Mouse (Mus musculus): ENCODE data around the gene Bckdk. TPM values are rescaled to one million over a fixed set of nuclear protein-coding genes. Genes with fewer than 3 reads are reported as not detected.

Gene Bckdk
- total RNA-seq (2014; fragmentation: Nextera tagmentation) (76.8 and 85.0 TPM in 2 replicates), total RNA-seq (2017) (32.4 and 62.8 TPM in 2 replicates)

DNA sequence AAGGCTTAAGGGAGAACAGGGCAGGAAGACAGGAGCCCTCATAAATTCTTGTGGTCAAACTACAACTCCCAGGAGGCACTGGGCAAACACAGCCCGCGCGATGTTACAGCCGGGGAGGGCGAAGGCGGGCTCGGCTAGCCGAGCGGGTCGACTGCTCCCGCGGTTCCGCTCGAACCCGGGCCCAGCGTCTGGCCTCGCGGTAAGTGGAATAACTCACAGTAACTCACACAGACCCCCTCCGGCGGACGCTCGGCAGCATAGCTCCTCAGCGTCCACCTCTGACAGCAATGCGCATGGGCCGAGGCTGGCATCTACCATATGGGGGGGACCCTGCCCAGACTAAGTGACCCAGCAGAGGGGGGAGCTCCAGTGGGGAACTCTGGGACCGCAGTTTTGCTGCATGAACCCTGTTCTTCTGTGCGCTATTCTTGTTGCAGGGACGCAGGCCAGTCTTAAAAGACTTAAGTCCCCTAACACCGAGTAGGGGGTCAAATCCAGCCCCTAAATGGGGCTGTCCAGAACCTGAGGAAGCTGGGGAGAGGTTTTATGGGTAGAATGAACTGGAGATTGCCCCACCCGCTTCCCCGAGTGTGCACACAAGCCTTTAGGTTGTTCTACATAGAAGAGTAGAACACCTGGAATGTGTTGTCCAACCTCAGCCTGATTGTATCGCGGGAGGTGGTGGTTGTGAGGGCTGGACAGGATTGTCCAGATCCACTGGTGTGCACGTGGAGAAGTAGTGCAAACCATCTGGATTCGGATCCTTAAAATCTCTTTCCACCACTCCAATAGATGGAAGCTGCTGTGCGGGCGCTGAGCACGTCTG, at the start of gene Bckdk:
Bckdk (plus strand) TSS at position 112 of the 826 bp plus-strand sequence.
- peak; percentile 84 for ATAC-seq (replicated peaks; ENCODE audit: low FRiP score, low TSS enrichment, poor library complexity, severe bottlenecking)

GRCm38 (mm10) chr7:127858258-127858657, 45.6 kb upstream of the Bckdk start:
- peak; percentile 76 for ATAC-seq (replicated peaks; ENCODE audit: low FRiP score, low TSS enrichment, poor library complexity, severe bottlenecking)

GRCm38 (mm10) chr7:127866434-127866833, 37.4 kb upstream of the Bckdk start:
- no peak for ATAC-seq (replicated peaks; ENCODE audit: low FRiP score, low TSS enrichment, poor library complexity, severe bottlenecking)

DNA sequence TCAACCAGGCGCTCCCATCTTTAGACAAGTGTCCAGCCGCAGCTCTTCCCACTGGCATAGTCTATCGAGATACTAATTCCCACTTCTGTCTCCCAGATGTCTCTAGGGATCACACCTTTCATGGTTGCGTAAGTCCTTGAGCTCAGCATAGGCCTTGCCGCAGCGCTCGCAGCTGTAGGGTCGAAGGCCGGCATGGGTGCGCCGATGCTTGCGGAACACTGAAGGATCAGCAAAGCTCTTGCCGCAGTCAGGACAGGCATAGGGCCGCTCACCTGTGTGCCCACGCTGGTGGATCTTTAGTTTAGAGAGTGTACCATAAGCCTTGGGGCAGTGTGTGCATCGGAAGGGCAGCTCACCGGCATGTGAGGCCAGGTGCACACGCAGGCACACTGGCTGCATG, 36.2 kb upstream of the Bckdk start:
- ATAC-seq (replicated peaks; ENCODE audit: low FRiP score, low TSS enrichment, poor library complexity, severe bottlenecking) = no peak

DNA sequence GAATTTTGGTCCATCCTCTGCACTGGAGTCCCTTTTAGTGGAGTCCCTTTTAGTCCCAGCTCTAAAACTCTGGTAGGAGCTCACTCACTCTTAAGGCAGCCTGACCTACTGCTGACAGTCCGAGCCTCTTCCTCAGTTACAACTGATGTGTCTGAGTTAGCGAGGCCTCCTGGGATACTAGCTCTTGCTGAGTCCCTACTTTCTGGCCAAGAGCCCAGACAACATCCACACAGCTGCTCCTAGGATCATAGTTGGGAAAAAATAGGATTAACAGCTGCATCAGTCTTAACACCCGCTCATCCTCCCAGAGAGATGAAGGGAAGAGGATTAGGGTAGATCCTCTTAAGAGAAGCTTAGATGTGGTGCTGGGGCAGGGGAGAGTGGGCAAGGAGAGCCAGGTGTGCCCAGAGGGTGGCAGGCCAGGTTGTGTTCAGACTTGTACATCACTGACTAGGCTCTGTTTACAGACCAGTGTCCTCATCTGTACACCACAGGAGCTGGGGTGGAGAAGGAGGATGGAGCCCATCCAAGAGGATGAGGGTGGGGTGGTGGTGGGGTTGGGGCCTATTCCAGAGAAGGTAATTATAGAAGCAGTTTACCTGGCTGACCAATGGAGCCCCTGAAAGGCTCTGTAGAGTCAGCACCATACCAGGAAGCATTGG, 34.6 kb upstream of the Bckdk start:
- ATAC-seq (replicated peaks; ENCODE audit: low FRiP score, low TSS enrichment, poor library complexity, severe bottlenecking) = no peak

- peak; percentile 65; the same call in 1 of the 2 replicates for ATAC-seq (replicated peaks; ENCODE audit: low FRiP score, low TSS enrichment, poor library complexity, severe bottlenecking)
These were observed 33.6 kb upstream of the Bckdk start for GRCm38 (mm10) chr7:127870136-127870821.

DNA sequence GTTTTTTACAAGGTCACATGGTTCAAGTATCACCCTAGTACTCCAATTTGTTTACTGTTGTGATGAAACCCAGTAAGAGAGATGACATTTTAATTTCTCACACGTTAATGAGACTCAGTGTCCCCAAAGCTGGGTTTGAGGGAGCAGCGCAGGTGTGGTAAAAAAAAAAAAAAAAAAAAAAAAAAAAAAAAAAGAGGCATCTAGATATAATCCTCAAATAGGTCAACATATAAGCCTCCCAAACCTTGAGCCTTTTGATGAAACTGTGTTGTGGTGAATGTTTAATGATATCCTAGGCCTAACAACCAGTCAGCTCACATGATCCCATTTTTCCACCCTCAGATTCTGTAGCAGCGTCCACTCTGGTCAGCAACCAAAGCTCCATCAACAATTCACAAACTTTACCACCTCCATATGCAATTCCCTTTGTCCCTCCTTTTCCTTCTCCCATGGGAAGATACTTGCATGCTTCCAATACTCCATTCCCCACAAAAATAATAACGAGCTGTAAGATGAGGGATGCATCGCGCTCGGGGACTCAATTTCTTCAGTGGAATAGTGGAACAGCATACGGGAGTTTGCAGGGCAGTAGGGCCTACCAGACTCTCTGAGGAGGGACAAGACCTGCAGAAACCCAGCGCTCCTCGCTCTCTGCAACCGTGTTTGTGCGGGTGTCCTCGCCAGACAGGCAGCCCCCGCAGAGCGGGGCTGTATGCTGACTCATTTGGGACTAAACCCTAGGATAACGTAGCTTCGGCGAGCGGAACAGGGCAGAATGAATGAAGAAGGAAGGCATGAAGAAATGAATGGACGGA, 28.9 kb upstream of the Bckdk start:
- ATAC-seq (replicated peaks; ENCODE audit: low FRiP score, low TSS enrichment, poor library complexity, severe bottlenecking) = peak; percentile 15; the same call in 1 of the 2 replicates

DNA sequence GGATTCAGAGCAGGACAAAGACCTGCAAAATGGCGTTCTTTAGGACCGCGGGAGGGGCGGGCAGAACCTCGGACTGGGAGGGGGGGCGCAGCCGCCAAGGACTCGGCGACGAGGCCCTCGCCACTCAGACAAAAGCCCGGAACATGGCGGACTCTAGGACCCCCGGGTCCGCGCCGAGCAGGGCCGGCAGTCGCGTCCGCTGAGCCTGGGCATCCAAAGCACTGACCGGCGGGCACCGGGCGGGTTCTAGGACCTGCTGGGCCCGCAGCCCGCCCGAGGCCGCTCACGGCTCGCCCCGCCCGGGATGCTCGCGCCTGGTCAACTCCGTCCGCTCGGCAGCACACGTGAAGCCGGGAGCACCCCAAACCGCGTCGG, 28.3 kb upstream of the Bckdk start:
- peak; percentile 56 for ATAC-seq (replicated peaks; ENCODE audit: low FRiP score, low TSS enrichment, poor library complexity, severe bottlenecking)

DNA sequence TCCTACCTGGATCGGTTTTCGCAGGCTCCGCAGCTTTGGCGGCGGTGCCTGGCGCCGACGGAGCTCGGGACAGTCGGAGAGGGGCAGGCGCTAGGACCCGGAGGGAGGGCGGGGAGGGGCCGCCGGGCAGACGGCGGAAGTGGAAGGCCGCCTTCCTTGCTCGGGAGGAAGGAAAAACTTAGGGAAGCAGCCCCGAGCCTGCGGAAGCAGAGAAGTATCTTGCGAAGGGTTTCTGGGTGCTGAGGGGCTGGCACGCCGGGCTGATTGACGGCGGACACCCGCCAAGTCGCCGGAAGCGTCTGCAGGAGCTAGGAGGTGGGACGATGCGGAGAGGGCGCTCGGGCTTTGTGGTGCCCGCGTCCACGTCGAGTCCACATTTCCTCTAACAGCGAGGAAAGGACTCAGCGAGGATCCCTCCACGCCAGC, 27.8 kb upstream of the Bckdk start, which contains the start of gene Zfp646:
Zfp646 (plus strand) TSS at position 181 of the 426 bp plus-strand sequence.
- ATAC-seq (replicated peaks; ENCODE audit: low FRiP score, low TSS enrichment, poor library complexity, severe bottlenecking) = peak; percentile 41

- ATAC-seq (replicated peaks; ENCODE audit: low FRiP score, low TSS enrichment, poor library complexity, severe bottlenecking) = peak; percentile 75
These were observed 27.2 kb upstream of the Bckdk start, which contains the start of gene Zfp668 for GRCm38 (mm10) chr7:127876467-127877348. Gene Zfp668 (minus strand): TSS chr7:127876828.

DNA sequence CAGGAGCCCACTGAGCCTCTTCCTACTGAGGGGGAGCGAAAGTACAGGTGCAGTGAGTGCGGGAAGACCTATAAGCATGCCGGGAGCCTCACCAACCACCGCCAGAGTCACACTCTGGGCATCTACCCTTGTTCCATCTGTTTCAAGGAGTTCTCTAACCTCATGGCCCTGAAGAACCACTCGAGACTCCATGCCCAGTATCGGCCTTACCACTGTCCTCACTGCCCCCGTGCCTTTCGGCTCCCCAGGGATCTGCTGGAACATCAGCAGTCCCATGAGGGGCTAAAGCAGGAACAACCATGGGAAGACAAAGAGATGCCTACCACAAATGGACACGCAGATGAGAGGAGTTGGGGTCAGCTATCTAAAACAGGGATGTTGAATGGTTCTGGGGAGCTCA, 24.6 kb upstream of the Bckdk start:
- ATAC-seq (replicated peaks; ENCODE audit: low FRiP score, low TSS enrichment, poor library complexity, severe bottlenecking) = no peak

DNA sequence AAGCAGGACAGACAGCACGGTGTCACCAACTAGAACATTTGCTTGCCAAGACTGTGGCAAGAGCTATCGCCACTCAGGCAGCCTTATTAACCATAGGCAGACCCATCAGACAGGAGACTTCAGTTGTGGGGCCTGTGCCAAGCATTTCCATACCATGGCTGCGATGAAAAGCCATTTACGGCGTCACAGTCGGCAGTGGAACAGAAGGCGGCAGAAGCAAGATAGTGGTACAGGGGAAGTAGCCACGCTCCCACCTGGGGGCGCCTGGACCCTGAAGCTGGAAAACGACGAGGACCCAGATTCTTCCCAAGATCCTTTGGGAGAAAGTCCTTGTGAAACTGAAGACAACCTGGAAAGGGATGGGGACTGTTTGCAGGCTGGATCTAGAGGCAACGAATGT, 23.5 kb upstream of the Bckdk start:
- ATAC-seq (replicated peaks; ENCODE audit: low FRiP score, low TSS enrichment, poor library complexity, severe bottlenecking) = no peak

- ATAC-seq (replicated peaks; ENCODE audit: low FRiP score, low TSS enrichment, poor library complexity, severe bottlenecking) = 0 out of 2 replicates have a peak, but pooled peaks have one; percentile 16
These were observed 17.9 kb upstream of the Bckdk start for GRCm38 (mm10) chr7:127885951-127886350.

DNA sequence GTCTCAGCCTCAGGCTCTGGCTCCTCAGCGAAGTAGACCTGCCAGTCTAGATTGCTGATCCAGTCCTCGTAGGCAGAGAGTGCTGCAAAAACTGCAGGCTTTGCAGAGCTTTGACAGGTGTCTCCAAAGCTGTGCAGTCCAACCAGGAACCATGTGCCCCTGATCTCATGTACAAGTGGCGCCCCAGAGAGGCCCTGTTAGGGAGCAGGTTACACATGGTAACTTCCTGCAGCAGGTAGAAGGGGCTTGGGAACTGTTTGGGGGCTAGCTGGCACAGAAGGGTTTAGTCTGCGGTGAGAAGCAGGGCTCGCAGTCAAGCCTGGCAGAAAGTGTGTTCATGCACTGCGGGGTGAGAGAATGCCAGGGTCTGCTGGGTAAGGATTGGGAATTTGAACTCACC, 17.3 kb upstream of the Bckdk start:
- no peak for ATAC-seq (replicated peaks; ENCODE audit: low FRiP score, low TSS enrichment, poor library complexity, severe bottlenecking)

- ATAC-seq (replicated peaks; ENCODE audit: low FRiP score, low TSS enrichment, poor library complexity, severe bottlenecking) = no peak
These were observed 16.7 kb upstream of the Bckdk start for GRCm38 (mm10) chr7:127887191-127887590.

DNA sequence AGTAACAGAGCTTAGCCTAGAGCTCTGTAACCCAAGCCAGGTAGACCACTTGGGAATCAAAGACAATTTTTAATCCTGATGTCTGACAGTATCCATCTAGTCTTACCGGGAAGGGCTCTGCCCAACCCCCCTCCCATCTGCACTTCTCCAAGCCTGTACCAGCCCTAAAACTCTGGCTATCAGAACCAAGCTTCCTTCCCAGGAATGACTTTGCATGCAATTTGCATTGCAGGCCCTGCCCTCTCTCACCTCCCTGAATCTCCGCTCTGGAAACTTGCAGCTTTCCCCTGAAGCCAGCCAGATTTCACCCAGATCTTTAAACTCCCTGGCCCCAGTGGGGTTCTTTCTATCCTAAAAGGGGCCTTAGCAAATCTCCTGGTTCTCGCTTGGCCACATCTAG, 16.1 kb upstream of the Bckdk start:
- no peak for ATAC-seq (replicated peaks; ENCODE audit: low FRiP score, low TSS enrichment, poor library complexity, severe bottlenecking)

GRCm38 (mm10) chr7:127888821-127889220, 15.1 kb upstream of the Bckdk start:
- no peak for ATAC-seq (replicated peaks; ENCODE audit: low FRiP score, low TSS enrichment, poor library complexity, severe bottlenecking)

DNA sequence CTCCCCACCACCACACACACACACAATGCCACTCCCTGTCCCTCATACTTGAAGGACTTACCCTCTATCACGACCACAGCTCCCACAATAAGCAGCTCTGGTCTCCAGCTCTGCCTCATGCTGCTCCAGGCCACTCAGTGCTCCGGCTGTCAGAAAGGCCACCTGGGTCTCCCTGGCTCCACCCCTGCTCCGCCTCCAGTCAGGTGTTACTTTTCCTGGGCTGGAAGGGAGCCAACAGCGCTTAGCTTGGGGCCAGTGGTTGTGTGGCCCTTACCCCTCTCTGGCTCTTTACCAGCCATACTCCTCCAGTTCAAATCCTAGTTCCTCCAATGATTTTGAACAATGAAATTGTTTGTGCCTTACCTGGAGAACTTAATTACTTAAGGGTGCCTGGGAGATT, 13.1 kb upstream of the Bckdk start, which contains the start of gene Prss53:
Prss53 (minus strand) TSS at position 173 of the 400 bp plus-strand sequence.
- ATAC-seq (replicated peaks; ENCODE audit: low FRiP score, low TSS enrichment, poor library complexity, severe bottlenecking) = no peak
